Mouse (Mus musculus) kidney, embryonic 15.5 days (tissue): ENCODE measurements around the gene Sacs. TPM values are rescaled to one million over a fixed set of nuclear protein-coding genes. Genes with fewer than 3 reads are reported as not detected.
"Not testable (repeated sequence)": the region's sequence is repeated elsewhere in the genome, so short reads cannot be mapped to it uniquely, and the experiment has no call there.

ENCODE experiments used
- ATAC-seq: fragments of 200-750 bp; cut with Nextera tagmentation; replicated peaks from 2 replicates; pipeline ENCODE4 v1.8.0; 2017; ENCODE audit warnings: moderate TSS enrichment; ENCODE audit not compliant: low FRiP score
- H3K27ac ChIP-seq: fragments of 300-500 bp; sonication (generic); 2 replicates; pipeline ENCODE4 v1.5.1; 2015; ENCODE audit warnings: mild to moderate bottlenecking, inconsistent platforms
- H3K27me3 ChIP-seq: fragments of 300-500 bp; sonication (generic); 2 replicates; pipeline ENCODE4 v1.6.1; 2015; ENCODE audit warnings: inconsistent platforms
- H3K36me3 ChIP-seq: fragments of 300-500 bp; sonication (generic); 2 replicates; pipeline ENCODE4 v1.6.1; 2015; ENCODE audit warnings: inconsistent platforms
- H3K4me1 ChIP-seq: fragments of 300-500 bp; sonication (generic); 2 replicates; pipeline ENCODE4 v1.6.1; 2015; ENCODE audit warnings: inconsistent platforms
- H3K4me2 ChIP-seq: fragments of 300-500 bp; sonication (generic); 2 replicates; pipeline ENCODE4 v1.6.1; 2015; ENCODE audit warnings: moderate library complexity, mild to moderate bottlenecking, inconsistent platforms
- H3K4me3 ChIP-seq: fragments of 300-500 bp; sonication (generic); replicated peaks from 2 replicates; pipeline ENCODE4 v1.5.1; 2015; ENCODE audit warnings: mild to moderate bottlenecking, inconsistent platforms
- H3K9ac ChIP-seq: fragments of 300-500 bp; sonication (generic); 2 replicates; pipeline ENCODE4 v1.6.1; 2015; ENCODE audit warnings: mild to moderate bottlenecking, inconsistent platforms
- H3K9me3 ChIP-seq: fragments of 300-500 bp; sonication (generic); replicated peaks from 2 replicates; pipeline ENCODE4 v1.6.1; 2016; ENCODE audit warnings: inconsistent platforms
- WGBS: fragments of 180-500 bp; shearing (Covaris S2); methylation state at CpG from one replicate; pipeline ENCODE4 v1.1.7; 2015; ENCODE audit warnings: mixed read lengths; 5-methylcytosine and 5-hydroxymethylcytosine counted together
- polyA plus RNA-seq: library from polyadenylated mRNA; unstranded; fragments of >200 nt; fragmentation: Nextera tagmentation; extraction: Ambion mirVana; gene quantifications from 2 replicates; pipeline ENCODE4 v1.2.1, GENCODE M21; 2015

The Sacs gene
- polyA plus RNA-seq, result 1.9 and 2.2 TPM in 2 replicates

- peak within 1 kb of the TSS; percentile 80 for H3K4me2 ChIP-seq
- no peak for ATAC-seq
- peak within 1 kb of the TSS; percentile 32; the same call in 1 of the 2 replicates for H3K9ac ChIP-seq
- H3K4me3 ChIP-seq, result peak within 1 kb of the TSS; percentile 50
- H3K4me1 ChIP-seq, result peaks cover 4% of the 10 kb centered on the region; the same call in 1 of the 2 replicates
- 5% methylated on average over 23 of the region's 23 CpGs for WGBS
- peaks cover 24% of the 10 kb centered on the region for H3K27me3 ChIP-seq
- H3K9me3 ChIP-seq, result no peaks in the 10 kb centered on the region
- no peak within 1 kb of the TSS for H3K27ac ChIP-seq
- H3K36me3 ChIP-seq, result no peaks in the 10 kb centered on the region
Observed at GRCm38 (mm10) chr14:61137994-61138726, at the start of gene Sacs. Sacs (plus strand) TSS chr14:61138457.

DNA sequence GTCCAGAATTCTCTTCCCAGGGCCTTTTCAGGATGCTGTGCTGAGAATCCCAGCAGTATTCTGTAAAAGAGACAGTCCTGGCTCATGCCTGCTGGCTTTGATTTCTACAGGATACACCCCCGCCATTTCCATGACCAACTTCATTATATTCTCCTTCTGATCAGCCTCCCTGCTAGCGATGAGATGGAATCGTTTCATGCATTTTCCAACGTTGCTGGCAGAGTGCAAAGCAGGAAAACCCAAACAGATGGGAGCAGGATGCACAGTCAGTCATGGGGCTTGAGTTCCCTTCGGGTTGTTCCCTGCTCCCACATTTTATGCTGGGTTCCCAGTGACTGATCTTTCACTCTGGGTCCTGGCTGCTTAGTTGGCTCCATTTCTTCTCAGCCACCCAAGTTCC is 47.3 kb upstream of the Sacs start:
- Histone ChIP-seq H3K36me3 (no peaks in the 10 kb centered on the region), H3K4me3 (no peak overlapping the region), H3K27me3 (no peaks in the 10 kb centered on the region), H3K4me1 (no peaks in the 10 kb centered on the region), H3K27ac (no peak overlapping the region), H3K9me3 (no peaks in the 10 kb centered on the region), H3K9ac (no peak overlapping the region), H3K4me2 (no peak overlapping the region)
- WGBS, result 81% methylated on average over 5 of the region's 5 CpGs
- ATAC-seq, result no peak

GRCm38 (mm10) chr14:61092073-61092472 is 46.2 kb upstream of the Sacs start:
- Histone ChIP-seq H3K9ac (no peak overlapping the region), H3K36me3 (no peaks in the 10 kb centered on the region), H3K4me1 (no peaks in the 10 kb centered on the region), H3K9me3 (no peaks in the 10 kb centered on the region), H3K27me3 (no peaks in the 10 kb centered on the region), H3K4me3 (no peak overlapping the region), H3K27ac (no peak overlapping the region), H3K4me2 (no peak overlapping the region)
- ATAC-seq, result no peak
- WGBS, result 84% methylated on average over 3 of the region's 3 CpGs

GRCm38 (mm10) chr14:61097974-61098625 is 40.2 kb upstream of the Sacs start:
- WGBS, result 72% methylated on average over 12 of the region's 12 CpGs
- no peak overlapping the region for H3K4me2 ChIP-seq
- no peaks in the 10 kb centered on the region for H3K9me3 ChIP-seq
- no peak overlapping the region for H3K4me3 ChIP-seq
- H3K36me3 ChIP-seq, result no peaks in the 10 kb centered on the region
- ATAC-seq, result no peak
- no peak overlapping the region for H3K27ac ChIP-seq
- no peaks in the 10 kb centered on the region for H3K27me3 ChIP-seq
- H3K9ac ChIP-seq, result no peak overlapping the region
- H3K4me1 ChIP-seq, result no peaks in the 10 kb centered on the region

DNA sequence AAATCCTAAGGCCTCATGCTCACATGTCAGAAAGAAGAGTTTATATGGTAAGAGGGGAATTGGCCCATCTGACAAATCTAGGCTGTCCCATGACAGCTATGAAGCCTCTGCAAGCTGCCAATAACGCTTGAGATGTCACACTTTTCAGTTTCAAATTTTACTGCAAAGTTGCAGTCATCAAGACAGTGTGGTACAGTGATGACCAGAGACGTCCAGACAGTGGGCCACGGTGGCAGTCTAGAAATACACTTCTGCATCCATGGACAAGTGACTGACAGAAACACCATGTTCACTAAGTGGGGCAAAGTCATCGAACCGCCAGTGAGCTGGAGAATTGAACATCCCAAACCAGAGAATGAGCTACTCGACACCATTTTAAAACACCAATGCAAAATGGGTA is 37.5 kb upstream of the Sacs start:
- no peak overlapping the region for H3K4me3 ChIP-seq
- no peak overlapping the region for H3K4me2 ChIP-seq
- no peaks in the 10 kb centered on the region for H3K36me3 ChIP-seq
- no peak overlapping the region for H3K27ac ChIP-seq
- H3K9ac ChIP-seq, result no peak overlapping the region
- no peaks in the 10 kb centered on the region for H3K27me3 ChIP-seq
- H3K9me3 ChIP-seq, result no peaks in the 10 kb centered on the region
- ATAC-seq, result no peak
- no peaks in the 10 kb centered on the region for H3K4me1 ChIP-seq
- 86% methylated on average over 6 of the region's 6 CpGs for WGBS

DNA sequence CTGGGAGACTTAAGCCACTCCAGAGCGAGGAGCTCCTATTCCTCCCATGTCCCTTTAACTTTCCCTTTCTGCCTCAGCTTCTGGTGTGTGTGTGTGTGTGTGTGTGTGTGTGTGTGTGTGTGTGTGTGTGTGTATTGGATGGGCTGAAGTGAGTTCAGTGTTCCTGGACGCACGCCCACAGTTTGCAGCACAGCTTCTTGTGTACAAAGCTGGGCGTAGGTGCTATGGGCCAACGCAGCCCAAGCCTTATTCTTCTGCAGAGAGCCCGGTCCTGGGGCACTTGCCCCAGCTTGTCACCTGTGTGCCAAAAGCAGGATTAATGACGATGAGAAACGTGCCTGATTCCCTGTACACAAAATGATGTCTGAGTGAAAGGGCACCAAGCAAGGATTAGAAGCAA is 31.9 kb upstream of the Sacs start:
- H3K27me3 ChIP-seq, result 0 out of 2 replicates have a peak, but pooled peaks cover 2% of the 10 kb centered on the region
- H3K4me3 ChIP-seq, result no peak overlapping the region
- no peak overlapping the region for H3K4me2 ChIP-seq
- no peaks in the 10 kb centered on the region for H3K9me3 ChIP-seq
- no peaks in the 10 kb centered on the region for H3K4me1 ChIP-seq
- H3K9ac ChIP-seq, result no peak overlapping the region
- H3K27ac ChIP-seq, result no peak overlapping the region
- H3K36me3 ChIP-seq, result no peaks in the 10 kb centered on the region
- 77% methylated on average over 8 of the region's 8 CpGs for WGBS
- ATAC-seq, result no peak

DNA sequence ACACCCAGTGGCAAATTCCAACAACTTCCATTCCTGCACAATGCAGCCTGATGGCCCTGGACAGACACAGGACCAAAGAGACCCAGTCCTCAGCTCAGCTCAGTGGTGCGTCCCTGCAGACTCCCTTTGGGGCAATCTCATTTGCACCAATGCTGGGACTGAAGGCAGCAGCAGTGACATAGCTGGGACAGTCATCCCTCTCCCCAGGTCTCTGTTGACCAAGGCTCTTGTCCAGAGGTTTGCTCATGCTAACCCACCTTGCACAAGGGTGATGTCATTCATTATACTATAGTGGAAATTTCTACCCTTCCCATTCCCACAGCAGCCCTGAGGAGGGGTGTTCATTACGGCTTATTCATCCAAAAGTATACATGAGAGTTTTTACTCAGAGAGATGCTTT is 29.6 kb upstream of the Sacs start:
- H3K9me3 ChIP-seq, result no peaks in the 10 kb centered on the region
- H3K4me2 ChIP-seq, result no peak overlapping the region
- H3K4me1 ChIP-seq, result no peaks in the 10 kb centered on the region
- H3K27me3 ChIP-seq, result 0 out of 2 replicates have a peak, but pooled peaks cover 3% of the 10 kb centered on the region
- no peak overlapping the region for H3K4me3 ChIP-seq
- WGBS, result 90% methylated on average over 2 of the region's 2 CpGs
- H3K27ac ChIP-seq, result no peak overlapping the region
- H3K9ac ChIP-seq, result no peak overlapping the region
- H3K36me3 ChIP-seq, result no peaks in the 10 kb centered on the region
- ATAC-seq, result no peak

DNA sequence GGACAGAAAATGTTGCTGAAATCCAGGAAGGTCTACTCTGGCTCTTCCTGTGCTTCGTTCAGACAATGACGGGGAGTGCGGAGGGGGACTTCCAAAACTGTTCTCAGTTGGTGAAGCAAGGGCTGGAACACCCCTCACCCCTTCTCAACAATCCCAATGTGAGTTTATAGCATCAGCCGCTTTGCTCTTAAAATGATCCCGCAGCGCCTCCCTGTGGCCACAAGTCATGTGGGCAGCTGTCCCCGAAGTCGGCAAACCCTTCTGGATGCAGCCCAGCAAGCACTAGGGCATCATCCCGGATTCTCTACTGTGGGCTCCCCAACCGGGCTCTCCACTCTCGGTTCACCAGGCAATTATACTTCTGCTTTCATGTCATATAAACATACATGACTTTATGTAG is 25.9 kb upstream of the Sacs start:
- 4% methylated on average over 11 of the region's 11 CpGs for WGBS
- ATAC-seq, result no peak
- Histone ChIP-seq H3K27me3 (0 out of 2 replicates have a peak, but pooled peaks cover 3% of the 10 kb centered on the region), H3K4me2 (no peak overlapping the region), H3K4me3 (no peak overlapping the region), H3K27ac (no peak overlapping the region), H3K4me1 (no peaks in the 10 kb centered on the region), H3K9me3 (no peaks in the 10 kb centered on the region), H3K36me3 (no peaks in the 10 kb centered on the region), H3K9ac (no peak overlapping the region)

DNA sequence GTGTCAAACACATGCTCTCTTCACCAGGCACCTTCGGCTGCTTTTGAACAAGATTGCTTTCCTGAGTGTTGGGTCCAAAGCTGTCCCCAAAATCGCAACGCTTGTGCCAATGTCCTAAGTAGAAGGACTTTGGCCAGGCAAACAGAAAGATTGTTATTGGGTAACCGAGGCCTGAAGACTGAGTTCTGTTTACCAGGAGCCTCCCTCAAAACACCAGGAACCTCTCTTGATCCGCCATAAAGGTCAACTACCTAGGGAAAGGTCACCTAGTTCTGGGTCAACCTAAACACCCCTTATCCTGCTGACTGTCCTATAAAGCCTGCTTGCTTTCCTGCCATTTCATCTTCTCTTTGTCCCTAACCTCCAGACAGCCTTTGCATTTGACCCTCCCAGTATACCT is 13.5 kb upstream of the Sacs start:
- H3K27ac ChIP-seq, result no peak overlapping the region
- no peaks in the 10 kb centered on the region for H3K4me1 ChIP-seq
- no peak for ATAC-seq
- no peak overlapping the region for H3K4me3 ChIP-seq
- no peaks in the 10 kb centered on the region for H3K27me3 ChIP-seq
- no peak overlapping the region for H3K9ac ChIP-seq
- no peak overlapping the region for H3K4me2 ChIP-seq
- no peaks in the 10 kb centered on the region for H3K9me3 ChIP-seq
- WGBS, result 88% methylated on average over 5 of the region's 5 CpGs
- no peaks in the 10 kb centered on the region for H3K36me3 ChIP-seq

GRCm38 (mm10) chr14:61125201-61125600 is 13.1 kb upstream of the Sacs start:
- no peak for ATAC-seq
- H3K27me3 ChIP-seq, result no peaks in the 10 kb centered on the region
- H3K4me2 ChIP-seq, result no peak overlapping the region
- H3K27ac ChIP-seq, result no peak overlapping the region
- H3K9me3 ChIP-seq, result no peaks in the 10 kb centered on the region
- H3K36me3 ChIP-seq, result no peaks in the 10 kb centered on the region
- no peak overlapping the region for H3K4me3 ChIP-seq
- no peaks in the 10 kb centered on the region for H3K4me1 ChIP-seq
- 86% methylated on average over 6 of the region's 6 CpGs for WGBS
- no peak overlapping the region for H3K9ac ChIP-seq

- not testable (repeated sequence) for H3K27ac ChIP-seq, H3K4me2 ChIP-seq, H3K4me3 ChIP-seq, H3K27me3 ChIP-seq, H3K4me1 ChIP-seq, H3K36me3 ChIP-seq, H3K9me3 ChIP-seq, H3K9ac ChIP-seq
- whole genome bisulfite sequencing, result 63% methylated on average over 6 of the region's 6 CpGs
- 0 out of 2 replicates have a peak, but pooled peaks have one; percentile 33 for ATAC-seq
Observed at GRCm38 (mm10) chr14:61127365-61127764, 10.9 kb upstream of the Sacs start.

GRCm38 (mm10) chr14:61128961-61129507 is 9.2 kb upstream of the Sacs start:
- WGBS, result 67% methylated on average over 7 of the region's 7 CpGs
- no peaks in the 10 kb centered on the region for H3K9me3 ChIP-seq
- no peaks in the 10 kb centered on the region for H3K27me3 ChIP-seq
- no peak for ATAC-seq
- H3K4me2 ChIP-seq, result no peak overlapping the region
- H3K27ac ChIP-seq, result no peak overlapping the region
- H3K36me3 ChIP-seq, result no peaks in the 10 kb centered on the region
- no peak overlapping the region for H3K9ac ChIP-seq
- H3K4me1 ChIP-seq, result no peaks in the 10 kb centered on the region
- H3K4me3 ChIP-seq, result no peak overlapping the region
